Mouse (Mus musculus) megakaryocyte, embryonic 14.5 days (primary cell): ENCODE measurements around the gene Epha2.

ENCODE experiments used
- FLI1 ChIP-seq: IDR thresholded peaks from 2 replicates; pipeline ENCODE4 v1.6.1; 2012; ENCODE audit warnings: low read length, inconsistent platforms, mixed read lengths
- GATA1 ChIP-seq: IDR thresholded peaks from 3 replicates; pipeline ENCODE4 v1.6.1; 2012; ENCODE audit warnings: mixed read lengths, low read length, inconsistent platforms, borderline replicate concordance

DNA sequence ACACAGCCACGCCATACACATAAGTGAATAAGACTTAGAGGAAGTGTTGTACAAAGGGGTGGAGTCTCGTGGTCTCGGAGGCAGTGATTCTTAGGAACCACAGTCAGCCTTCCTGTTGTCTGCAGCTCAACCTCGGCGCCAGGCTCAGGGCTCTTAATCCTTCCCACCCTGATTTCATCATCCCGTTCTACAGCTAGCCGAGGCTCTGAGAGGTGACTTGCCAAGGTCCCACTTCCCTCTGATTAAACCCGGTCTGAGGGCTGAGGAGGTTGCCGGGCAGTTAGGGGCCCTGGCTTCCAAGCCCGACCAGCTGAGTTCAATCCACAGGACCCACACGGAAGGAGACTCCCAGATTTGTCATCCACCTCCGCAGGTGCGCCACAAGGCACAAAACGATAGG, 28.2 kb upstream of the Epha2 start:
- TF ChIP-seq GATA1: no peak
- no peak for TF ChIP-seq FLI1
